Mouse (Mus musculus): Measurements from ENCODE around the gene Clip3. TPM values are rescaled to one million over a fixed set of nuclear protein-coding genes. Genes with fewer than 3 reads are reported as not detected.

Clip3 gene
- polyA plus RNA-seq, 1 experiment from 2014 or later: 129 TPM

- H3K4me2 ChIP-seq (ENCODE audit: low read length): no peak overlapping the region
- H3K4me3 ChIP-seq (replicated peaks; ENCODE audit: low read length): no peak overlapping the region
- H3K9me3 ChIP-seq (ENCODE audit: control insufficient read depth, low read length): no peaks in the 10 kb centered on the region
- ATAC-seq: no peak
- H3K9ac ChIP-seq (replicated peaks; ENCODE audit: low read depth, low read length): no peak overlapping the region
- H3K4me1 ChIP-seq (replicated peaks; ENCODE audit: control insufficient read depth, insufficient read depth, low read length): peaks cover 13% of the 10 kb centered on the region
- no peak overlapping the region for H3K27ac ChIP-seq (ENCODE audit: low read length)
- whole genome bisulfite sequencing: 79% methylated on average over 4 of the region's 4 CpGs
- peaks cover 4% of the 10 kb centered on the region; the same call in 1 of the 2 replicates for H3K27me3 ChIP-seq (replicated peaks; ENCODE audit: control insufficient read depth, insufficient read depth, low read length)
- H3K36me3 ChIP-seq (ENCODE audit: control insufficient read depth, insufficient read depth): peaks cover 6% of the 10 kb centered on the region
Observed at GRCm38 (mm10) chr7:30354059-30354458, 62.5 kb downstream of the Clip3 start.

Other genes with a start within 250 kb of the Clip3 start
- 14.2 and 14.7 TPM in 2 replicates for gene Zfp14, start 240.3 kb upstream of the Clip3 start, polyA plus RNA-seq (2015; fragmentation: Nextera tagmentation; extraction: Ambion mirVana)
- 16.4 and 17.5 TPM in 2 replicates for gene Zfp82, start 218.8 kb upstream of the Clip3 start, polyA plus RNA-seq (2015; fragmentation: Nextera tagmentation; extraction: Ambion mirVana)
- 2.5 and 3.3 TPM in 2 replicates for gene Gm26920, start 201.3 kb upstream of the Clip3 start, polyA plus RNA-seq (2015; fragmentation: Nextera tagmentation; extraction: Ambion mirVana)
- 20.6 and 22.1 TPM in 2 replicates for gene Zfp566, start 201.2 kb upstream of the Clip3 start, polyA plus RNA-seq (2015; fragmentation: Nextera tagmentation; extraction: Ambion mirVana)
- gene Zfp260, start 197.0 kb upstream of the Clip3 start, polyA plus RNA-seq (2015; fragmentation: Nextera tagmentation; extraction: Ambion mirVana): 112 and 137 TPM in 2 replicates
- gene Zfp382, start 169.8 kb upstream of the Clip3 start, polyA plus RNA-seq (2015; fragmentation: Nextera tagmentation; extraction: Ambion mirVana): 30.6 and 32.5 TPM in 2 replicates
- 17.4 and 18.0 TPM in 2 replicates for gene Zfp146, start 122.0 kb upstream of the Clip3 start, polyA plus RNA-seq (2015; fragmentation: Nextera tagmentation; extraction: Ambion mirVana)
- gene Cox7a1, start 107.6 kb upstream of the Clip3 start, polyA plus RNA-seq (2015; fragmentation: Nextera tagmentation; extraction: Ambion mirVana): 2.4 and 4.1 TPM in 2 replicates
- 59.7 and 68.4 TPM in 2 replicates for gene Capns1, start 92.9 kb upstream of the Clip3 start, polyA plus RNA-seq (2015; fragmentation: Nextera tagmentation; extraction: Ambion mirVana)
- gene Polr2i, start 59.8 kb upstream of the Clip3 start, polyA plus RNA-seq (2015; fragmentation: Nextera tagmentation; extraction: Ambion mirVana): 160 and 165 TPM in 2 replicates
- 358 and 393 TPM in 2 replicates for gene Tbcb, start 59.5 kb upstream of the Clip3 start, polyA plus RNA-seq (2015; fragmentation: Nextera tagmentation; extraction: Ambion mirVana)
- not detected in 2 replicates for gene Ovol3, start 56.0 kb upstream of the Clip3 start, polyA plus RNA-seq (2015; fragmentation: Nextera tagmentation; extraction: Ambion mirVana)
- 0.36 and 0.42 TPM in 2 replicates for gene Thap8, start 11.6 kb upstream of the Clip3 start, polyA plus RNA-seq (2015; fragmentation: Nextera tagmentation; extraction: Ambion mirVana)
- gene Wdr62, start 11.3 kb upstream of the Clip3 start, polyA plus RNA-seq (2015; fragmentation: Nextera tagmentation; extraction: Ambion mirVana): 6.2 and 8.2 TPM in 2 replicates
- 93.6 and 104 TPM in 2 replicates for gene Alkbh6, start 17.0 kb downstream of the Clip3 start, polyA plus RNA-seq (2015; fragmentation: Nextera tagmentation; extraction: Ambion mirVana)
- gene Syne4, start 23.1 kb downstream of the Clip3 start, polyA plus RNA-seq (2015; fragmentation: Nextera tagmentation; extraction: Ambion mirVana): 8.5 and 11.7 TPM in 2 replicates
- not detected in 2 replicates for gene E130208F15Rik, start 30.0 kb downstream of the Clip3 start, polyA plus RNA-seq (2015; fragmentation: Nextera tagmentation; extraction: Ambion mirVana)
- 18.0 and 19.3 TPM in 2 replicates for gene Sdhaf1, start 32.2 kb downstream of the Clip3 start, polyA plus RNA-seq (2015; fragmentation: Nextera tagmentation; extraction: Ambion mirVana)
- 10.4 and 13.4 TPM in 2 replicates for gene Lrfn3, start 71.0 kb downstream of the Clip3 start, polyA plus RNA-seq (2015; fragmentation: Nextera tagmentation; extraction: Ambion mirVana)
- 14.0 and 19.1 TPM in 2 replicates for gene Tyrobp, start 122.0 kb downstream of the Clip3 start, polyA plus RNA-seq (2015; fragmentation: Nextera tagmentation; extraction: Ambion mirVana)
- not detected in 2 replicates for gene Hcst, start 128.1 kb downstream of the Clip3 start, polyA plus RNA-seq (2015; fragmentation: Nextera tagmentation; extraction: Ambion mirVana)
- gene Nfkbid, start 130.0 kb downstream of the Clip3 start, polyA plus RNA-seq (2015; fragmentation: Nextera tagmentation; extraction: Ambion mirVana): 2.3 and 3.4 TPM in 2 replicates
- 584 and 649 TPM in 2 replicates for gene Aplp1, start 153.8 kb downstream of the Clip3 start, polyA plus RNA-seq (2015; fragmentation: Nextera tagmentation; extraction: Ambion mirVana)
- gene Kirrel2, start 166.0 kb downstream of the Clip3 start, polyA plus RNA-seq (2015; fragmentation: Nextera tagmentation; extraction: Ambion mirVana): 0.22 and 0.43 TPM in 2 replicates
- not detected in 2 replicates for gene Nphs1, start 166.6 kb downstream of the Clip3 start, polyA plus RNA-seq (2015; fragmentation: Nextera tagmentation; extraction: Ambion mirVana)
- gene Prodh2, start 201.9 kb downstream of the Clip3 start, polyA plus RNA-seq (2015; fragmentation: Nextera tagmentation; extraction: Ambion mirVana): not detected in 2 replicates
- 122 and 148 TPM in 2 replicates for gene Arhgap33, start 243.3 kb downstream of the Clip3 start, polyA plus RNA-seq (2015; fragmentation: Nextera tagmentation; extraction: Ambion mirVana)

All from forebrain, embryonic 16.5 days (tissue).